Mouse (Mus musculus) right cerebral cortex, postnatal 10 days (tissue): ENCODE data around the gene Rln1.

Experiments
- DNase-seq, 2 experiments: peaks; one replicate each; pipeline ENCODE4 v3.0.0; 2021; ENCODE audit warnings: low spot score in 2 of 2

Rln1 gene

DNA sequence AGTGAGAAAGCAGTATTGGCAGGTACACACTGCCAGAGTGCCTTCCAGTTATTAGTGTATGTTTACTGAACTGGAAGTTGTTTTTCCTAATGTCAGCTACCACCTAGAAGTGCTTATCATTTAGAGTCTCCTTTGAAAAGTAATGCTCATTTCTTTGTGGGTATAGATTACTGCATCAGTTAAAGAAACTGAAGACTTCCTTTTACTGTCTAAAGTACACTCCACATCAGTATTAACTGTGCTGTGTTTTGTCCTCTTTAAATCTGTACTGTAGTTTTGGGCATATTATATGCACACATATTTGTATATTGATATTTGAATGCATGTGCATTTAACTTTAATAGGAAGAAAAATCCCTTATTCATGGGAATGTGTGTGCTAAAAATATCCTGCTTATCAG, 38.3 kb downstream of the Rln1 start:
- no peak for DNase-seq

DNA sequence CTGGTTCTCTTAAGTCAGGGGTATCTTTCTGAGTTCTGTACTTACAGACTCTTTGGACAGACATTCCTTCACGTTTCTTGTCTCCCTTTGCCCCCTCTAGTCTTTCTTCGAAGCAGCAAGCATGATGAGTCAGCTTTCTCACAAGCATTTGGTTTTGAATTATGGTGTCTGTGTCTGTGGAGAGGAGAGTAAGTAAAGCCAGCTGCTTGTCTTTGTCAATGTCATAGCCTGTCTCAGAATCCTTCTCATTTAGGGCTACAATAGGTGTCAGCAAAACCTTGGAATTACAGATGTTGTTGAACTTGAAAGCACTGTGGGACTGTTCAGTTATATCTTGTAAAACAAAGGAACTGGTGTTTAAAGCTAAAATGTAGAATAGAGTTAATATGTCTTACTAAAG, 39.7 kb downstream of the Rln1 start:
- no peak for DNase-seq

DNA sequence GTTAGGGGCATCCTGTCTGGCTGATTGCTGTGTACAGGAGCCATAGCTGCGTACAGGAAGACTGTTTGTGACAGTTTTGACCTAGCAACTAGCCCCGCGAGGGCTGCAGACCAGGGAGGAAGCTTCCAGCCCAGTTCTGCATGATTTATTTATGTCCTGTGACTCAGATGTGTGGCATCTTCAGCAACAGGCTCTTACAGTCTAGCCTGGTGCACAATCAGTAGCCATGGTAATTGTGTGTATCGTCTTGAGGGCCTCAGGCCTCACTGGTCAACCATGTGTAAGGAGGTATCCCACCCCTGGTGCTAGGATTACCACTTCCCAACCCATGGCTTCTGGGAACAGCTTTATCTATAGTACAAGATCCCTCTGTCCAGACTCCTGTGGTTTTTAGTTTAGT, 41.9 kb downstream of the Rln1 start:
- no peak for DNase-seq

DNA sequence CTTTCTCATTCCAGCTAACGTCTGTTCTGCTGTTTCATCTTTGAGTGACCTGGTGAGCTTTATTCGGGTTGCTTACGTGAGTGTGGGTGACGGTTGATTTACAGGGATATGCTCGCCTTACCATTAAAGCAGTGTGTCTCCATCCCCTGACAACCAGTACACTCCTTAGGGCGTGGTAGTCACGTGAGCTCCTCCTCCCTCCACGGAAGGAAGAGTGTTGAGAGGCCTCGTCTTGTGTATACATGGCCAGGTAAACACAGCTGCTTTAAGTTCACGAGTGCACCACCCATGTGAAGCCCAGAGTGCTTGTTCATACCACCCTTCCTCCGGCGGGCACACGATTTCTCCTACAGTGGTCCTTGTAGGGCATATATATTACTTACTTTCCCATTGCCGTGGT, 42.9 kb downstream of the Rln1 start:
- no peak for DNase-seq

DNA sequence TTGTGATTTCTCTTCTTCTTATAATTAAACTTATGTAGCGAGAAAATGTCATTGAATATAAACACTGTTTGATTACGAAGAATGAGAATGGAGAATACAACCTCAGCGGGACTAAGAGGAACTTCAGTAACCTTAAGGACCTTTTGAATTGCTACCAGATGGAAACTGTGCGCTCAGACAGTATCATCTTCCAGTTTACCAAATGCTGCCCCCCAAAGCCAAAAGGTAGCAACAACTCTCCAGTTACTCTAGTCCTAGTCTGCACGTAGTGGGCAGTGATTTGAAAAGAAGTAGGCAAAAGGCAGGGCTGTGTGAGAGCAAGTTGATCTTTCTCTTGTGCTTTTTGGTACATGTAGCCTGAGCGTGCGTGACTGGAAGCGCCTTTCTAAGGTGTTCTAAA, 46.6 kb downstream of the Rln1 start:
- DNase-seq: no peak

DNA sequence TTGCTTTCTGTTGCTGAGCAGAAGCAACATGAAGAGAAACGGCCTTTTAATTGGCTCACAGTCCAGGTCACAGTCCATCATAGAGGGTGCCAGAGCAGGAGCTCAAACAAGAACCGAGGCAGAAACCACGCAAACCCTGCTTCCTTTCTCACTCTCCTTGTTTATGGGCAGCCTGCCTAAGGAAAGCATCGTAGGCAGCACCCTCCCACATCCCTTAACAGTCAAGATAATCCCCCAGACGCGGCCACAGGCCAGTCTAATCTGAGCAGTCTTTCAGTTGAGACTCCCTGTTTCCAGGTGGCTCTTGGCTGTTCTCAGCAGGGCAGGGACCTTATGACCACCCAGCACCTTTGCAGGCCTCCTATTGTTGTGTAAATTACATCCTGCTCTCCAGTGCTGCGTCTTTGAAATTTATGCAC, 49.0 kb downstream of the Rln1 start:
- peak; percentile 37 to 48 for DNase-seq
